Mouse (Mus musculus): ENCODE measurements around the gene H2-T23. TPM values are rescaled to one million over a fixed set of nuclear protein-coding genes. Genes with fewer than 3 reads are reported as not detected.

The H2-T23 gene
- polyA plus RNA-seq (2014; fragmentation: Illumina TruSeq; extraction: RNeasy Lipid Tissue Mini Kit (QIAGEN cat#74804); ENCODE audit: insufficient read depth, low read depth, low replicate concordance) = 217 TPM

GRCm38 (mm10) chr17:36032351-36032875 lies at the start of gene H2-T23:
Gene H2-T23 (minus strand): TSS chr17:36032855.

GRCm38 (mm10) chr17:36058362-36058761 lies 25.7 kb upstream of the H2-T23 start, which contains the start of gene Gm11127:
Gene Gm11127 (minus strand): TSS chr17:36058371.

GRCm38 (mm10) chr17:36042610-36043169 lies 10.0 kb upstream of the H2-T23 start, which contains the start of the genes H2-T22 and Gm6034:
Gene H2-T22 (minus strand): TSS chr17:36042747.
Gene Gm6034 (plus strand): TSS chr17:36042961.

GRCm38 (mm10) chr17:36020191-36021073 lies 12.2 kb downstream of the H2-T23 start, which contains the start of gene H2-T24:
Gene H2-T24 (minus strand): TSS chr17:36020560.

Other genes with a start within 250 kb of the H2-T23 start
- 135 TPM for gene Ier3, start 211.2 kb downstream of the H2-T23 start, polyA plus RNA-seq (2014; fragmentation: Illumina TruSeq; extraction: RNeasy Lipid Tissue Mini Kit (QIAGEN cat#74804); ENCODE audit: insufficient read depth, low read depth, low replicate concordance)
- 81.2 TPM for gene Flot1, start 209.6 kb downstream of the H2-T23 start, polyA plus RNA-seq (2014; fragmentation: Illumina TruSeq; extraction: RNeasy Lipid Tissue Mini Kit (QIAGEN cat#74804); ENCODE audit: insufficient read depth, low read depth, low replicate concordance)
- gene Tubb5, start 194.5 kb downstream of the H2-T23 start, polyA plus RNA-seq (2014; fragmentation: Illumina TruSeq; extraction: RNeasy Lipid Tissue Mini Kit (QIAGEN cat#74804); ENCODE audit: insufficient read depth, low read depth, low replicate concordance) = 117 TPM
- gene Mdc1, start 191.3 kb downstream of the H2-T23 start, polyA plus RNA-seq (2014; fragmentation: Illumina TruSeq; extraction: RNeasy Lipid Tissue Mini Kit (QIAGEN cat#74804); ENCODE audit: insufficient read depth, low read depth, low replicate concordance) = 4.5 TPM
- gene Nrm, start 171.5 kb downstream of the H2-T23 start, polyA plus RNA-seq (2014; fragmentation: Illumina TruSeq; extraction: RNeasy Lipid Tissue Mini Kit (QIAGEN cat#74804); ENCODE audit: insufficient read depth, low read depth, low replicate concordance) = 8.9 TPM
- 36.0 TPM for gene Ppp1r18, start 167.3 kb downstream of the H2-T23 start, polyA plus RNA-seq (2014; fragmentation: Illumina TruSeq; extraction: RNeasy Lipid Tissue Mini Kit (QIAGEN cat#74804); ENCODE audit: insufficient read depth, low read depth, low replicate concordance)
- 44.7 TPM for gene Dhx16, start 153.0 kb downstream of the H2-T23 start, polyA plus RNA-seq (2014; fragmentation: Illumina TruSeq; extraction: RNeasy Lipid Tissue Mini Kit (QIAGEN cat#74804); ENCODE audit: insufficient read depth, low read depth, low replicate concordance)
- 22.0 TPM for gene 2310061I04Rik, start 135.4 kb downstream of the H2-T23 start, polyA plus RNA-seq (2014; fragmentation: Illumina TruSeq; extraction: RNeasy Lipid Tissue Mini Kit (QIAGEN cat#74804); ENCODE audit: insufficient read depth, low read depth, low replicate concordance)
- 10.0 TPM for gene Atat1, start 122.8 kb downstream of the H2-T23 start, polyA plus RNA-seq (2014; fragmentation: Illumina TruSeq; extraction: RNeasy Lipid Tissue Mini Kit (QIAGEN cat#74804); ENCODE audit: insufficient read depth, low read depth, low replicate concordance)
- 31.5 TPM for gene Mrps18b, start 116.5 kb downstream of the H2-T23 start, polyA plus RNA-seq (2014; fragmentation: Illumina TruSeq; extraction: RNeasy Lipid Tissue Mini Kit (QIAGEN cat#74804); ENCODE audit: insufficient read depth, low read depth, low replicate concordance)
- 14.3 TPM for gene Ppp1r10, start 116.4 kb downstream of the H2-T23 start, polyA plus RNA-seq (2014; fragmentation: Illumina TruSeq; extraction: RNeasy Lipid Tissue Mini Kit (QIAGEN cat#74804); ENCODE audit: insufficient read depth, low read depth, low replicate concordance)
- 33.7 TPM for gene Abcf1, start 63.1 kb downstream of the H2-T23 start, polyA plus RNA-seq (2014; fragmentation: Illumina TruSeq; extraction: RNeasy Lipid Tissue Mini Kit (QIAGEN cat#74804); ENCODE audit: insufficient read depth, low read depth, low replicate concordance)
- 39.1 TPM for gene Gnl1, start 53.0 kb downstream of the H2-T23 start, polyA plus RNA-seq (2014; fragmentation: Illumina TruSeq; extraction: RNeasy Lipid Tissue Mini Kit (QIAGEN cat#74804); ENCODE audit: insufficient read depth, low read depth, low replicate concordance)
- gene Prr3, start 52.6 kb downstream of the H2-T23 start, polyA plus RNA-seq (2014; fragmentation: Illumina TruSeq; extraction: RNeasy Lipid Tissue Mini Kit (QIAGEN cat#74804); ENCODE audit: insufficient read depth, low read depth, low replicate concordance) = 8.8 TPM
- 14.2 TPM for gene H2-T24, start 12.3 kb downstream of the H2-T23 start, polyA plus RNA-seq (2014; fragmentation: Illumina TruSeq; extraction: RNeasy Lipid Tissue Mini Kit (QIAGEN cat#74804); ENCODE audit: insufficient read depth, low read depth, low replicate concordance)
- gene H2-T22, start 9.9 kb upstream of the H2-T23 start, polyA plus RNA-seq (2014; fragmentation: Illumina TruSeq; extraction: RNeasy Lipid Tissue Mini Kit (QIAGEN cat#74804); ENCODE audit: insufficient read depth, low read depth, low replicate concordance) = 80.8 TPM
- not detected for gene Gm6034, start 10.1 kb upstream of the H2-T23 start, polyA plus RNA-seq (2014; fragmentation: Illumina TruSeq; extraction: RNeasy Lipid Tissue Mini Kit (QIAGEN cat#74804); ENCODE audit: insufficient read depth, low read depth, low replicate concordance)
- gene Gm11127, start 25.5 kb upstream of the H2-T23 start, polyA plus RNA-seq (2014; fragmentation: Illumina TruSeq; extraction: RNeasy Lipid Tissue Mini Kit (QIAGEN cat#74804); ENCODE audit: insufficient read depth, low read depth, low replicate concordance) = not detected
- gene Gm19684, start 88.8 kb upstream of the H2-T23 start, polyA plus RNA-seq (2014; fragmentation: Illumina TruSeq; extraction: RNeasy Lipid Tissue Mini Kit (QIAGEN cat#74804); ENCODE audit: insufficient read depth, low read depth, low replicate concordance) = not detected
- gene Gm7030, start 96.6 kb upstream of the H2-T23 start, polyA plus RNA-seq (2014; fragmentation: Illumina TruSeq; extraction: RNeasy Lipid Tissue Mini Kit (QIAGEN cat#74804); ENCODE audit: insufficient read depth, low read depth, low replicate concordance) = not detected
- gene Gm8909, start 135.7 kb upstream of the H2-T23 start, polyA plus RNA-seq (2014; fragmentation: Illumina TruSeq; extraction: RNeasy Lipid Tissue Mini Kit (QIAGEN cat#74804); ENCODE audit: insufficient read depth, low read depth, low replicate concordance) = 0.84 TPM
- not detected for gene H2-T3, start 157.4 kb upstream of the H2-T23 start, polyA plus RNA-seq (2014; fragmentation: Illumina TruSeq; extraction: RNeasy Lipid Tissue Mini Kit (QIAGEN cat#74804); ENCODE audit: insufficient read depth, low read depth, low replicate concordance)
- 52.5 TPM for gene Rpp21, start 225.2 kb upstream of the H2-T23 start, polyA plus RNA-seq (2014; fragmentation: Illumina TruSeq; extraction: RNeasy Lipid Tissue Mini Kit (QIAGEN cat#74804); ENCODE audit: insufficient read depth, low read depth, low replicate concordance)
- gene Trim39, start 239.4 kb upstream of the H2-T23 start, polyA plus RNA-seq (2014; fragmentation: Illumina TruSeq; extraction: RNeasy Lipid Tissue Mini Kit (QIAGEN cat#74804); ENCODE audit: insufficient read depth, low read depth, low replicate concordance) = 9.4 TPM

All from lung, adult 10 weeks (tissue).